Mouse (Mus musculus): ENCODE measurements at regions not wholly inside any gene's neighbourhood (a gene's known extent, or its start where the extent isn't known, plus 50 kb on each side); places are given as distances from the start of the nearest gene placed in this dataset.
A peak's percentile ranks its signal among the peaks of the same experiment; 100 is the strongest.

GRCm38 (mm10) chr8:53749263-53749662 lies 110.4 kb upstream of the Neil3 start:
- intact Hi-C loops (cut with DNase I) = no loop called here

GRCm38 (mm10) chr8:53769211-53769610 lies 130.3 kb upstream of the Neil3 start:
- intact Hi-C loops (cut with DNase I) = no loop called here
- DNase-seq (ENCODE audit: extremely low spot score in 1 of 2, low spot score in 2 of 2) = no peak

More at GRCm38 (mm10) chr8:53749263-53749662, 110.4 kb upstream of the Neil3 start:
- no peak for DNase-seq (ENCODE audit: extremely low spot score in 1 of 2, low spot score in 2 of 2)

- intact Hi-C loops (cut with DNase I) = no loop called here
- no peak for DNase-seq (ENCODE audit: extremely low spot score in 1 of 2, low spot score in 2 of 2)
These were observed 136.6 kb upstream of the Neil3 start for GRCm38 (mm10) chr8:53775511-53775910.

- no peak for DNase-seq (ENCODE audit: extremely low spot score in 1 of 2, low spot score in 2 of 2)
- intact Hi-C loops (cut with DNase I) = no loop called here
These were observed 142.0 kb upstream of the Neil3 start for GRCm38 (mm10) chr8:53780886-53781285.

GRCm38 (mm10) chr8:53781885-53782284 lies 143.0 kb upstream of the Neil3 start:
- intact Hi-C loops (cut with DNase I) = no loop called here
- no peak for DNase-seq (ENCODE audit: extremely low spot score in 1 of 2, low spot score in 2 of 2)

- intact Hi-C loops (cut with DNase I) = no loop called here
These were observed 149.3 kb upstream of the Neil3 start for GRCm38 (mm10) chr8:53788202-53788601.

GRCm38 (mm10) chr8:53821148-53821547 lies 182.3 kb upstream of the Neil3 start:
- no peak for DNase-seq (ENCODE audit: extremely low spot score in 1 of 2, low spot score in 2 of 2)
- intact Hi-C loops (cut with DNase I) = no loop called here

More at GRCm38 (mm10) chr8:53788202-53788601, 149.3 kb upstream of the Neil3 start:
- DNase-seq (ENCODE audit: extremely low spot score in 1 of 2, low spot score in 2 of 2) = no peak

GRCm38 (mm10) chr8:53827395-53827794 lies 188.5 kb upstream of the Neil3 start:
- intact Hi-C loops (cut with DNase I) = no loop called here
- DNase-seq (ENCODE audit: extremely low spot score in 1 of 2, low spot score in 2 of 2) = no peak

GRCm38 (mm10) chr8:53847821-53848220 lies 209.0 kb upstream of the Neil3 start:
- intact Hi-C loops (cut with DNase I) = no loop called here
- no peak for DNase-seq (ENCODE audit: extremely low spot score in 1 of 2, low spot score in 2 of 2)

- DNase-seq (ENCODE audit: extremely low spot score in 1 of 2, low spot score in 2 of 2) = no peak
- intact Hi-C loops (cut with DNase I) = no loop called here
These were observed 208.8 kb upstream of the Vegfc start for GRCm38 (mm10) chr8:53868567-53868966.

GRCm38 (mm10) chr8:53869997-53870596 lies 207.3 kb upstream of the Vegfc start:
- DNase-seq (ENCODE audit: extremely low spot score in 1 of 2, low spot score in 2 of 2) = no peak
- intact Hi-C loops (cut with DNase I) = loop anchor here (10.0 kb wide), 2 partner anchors 285 to 625 kb away; no protein-coding TSS in a partner anchor

- DNase-seq (ENCODE audit: extremely low spot score in 1 of 2, low spot score in 2 of 2) = no peak
- intact Hi-C loops (cut with DNase I) = loop anchor here (2.0 to 10.0 kb wide), 3 partner anchors 205 to 623 kb away; partner anchors contain the start of gene Vegfc
These were observed 205.3 kb upstream of the Vegfc start for GRCm38 (mm10) chr8:53872033-53872619.

GRCm38 (mm10) chr8:53878846-53879245 lies 198.6 kb upstream of the Vegfc start:
- intact Hi-C loops (cut with DNase I) = loop anchor here (10.0 kb wide), 2 partner anchors 276 to 616 kb away; no protein-coding TSS in a partner anchor

GRCm38 (mm10) chr8:53881551-53881950 lies 195.9 kb upstream of the Vegfc start:
- DNase-seq (ENCODE audit: extremely low spot score in 1 of 2, low spot score in 2 of 2) = no peak
- intact Hi-C loops (cut with DNase I) = no loop called here

More at GRCm38 (mm10) chr8:53878846-53879245, 198.6 kb upstream of the Vegfc start:
- no peak for DNase-seq (ENCODE audit: extremely low spot score in 1 of 2, low spot score in 2 of 2)

- intact Hi-C loops (cut with DNase I) = no loop called here
- DNase-seq (ENCODE audit: extremely low spot score in 1 of 2, low spot score in 2 of 2) = peak in 1 of 2 experiments; percentile 34
These were observed 185.1 kb upstream of the Vegfc start for GRCm38 (mm10) chr8:53892205-53892710.

- intact Hi-C loops (cut with DNase I) = no loop called here
- DNase-seq (ENCODE audit: extremely low spot score in 1 of 2, low spot score in 2 of 2) = peak in 1 of 2 experiments; percentile 36
These were observed 184.6 kb upstream of the Vegfc start for GRCm38 (mm10) chr8:53892770-53893169.

- intact Hi-C loops (cut with DNase I) = no loop called here
- DNase-seq (ENCODE audit: extremely low spot score in 1 of 2, low spot score in 2 of 2) = no peak
These were observed 155.1 kb upstream of the Vegfc start for GRCm38 (mm10) chr8:53922343-53922742.

- no peak for DNase-seq (ENCODE audit: extremely low spot score in 1 of 2, low spot score in 2 of 2)
- intact Hi-C loops (cut with DNase I) = no loop called here
These were observed 146.7 kb upstream of the Vegfc start for GRCm38 (mm10) chr8:53930685-53931084.

- intact Hi-C loops (cut with DNase I) = no loop called here
- DNase-seq (ENCODE audit: extremely low spot score in 1 of 2, low spot score in 2 of 2) = no peak
These were observed 139.0 kb upstream of the Vegfc start for GRCm38 (mm10) chr8:53938392-53938791.

- intact Hi-C loops (cut with DNase I) = no loop called here
- DNase-seq (ENCODE audit: extremely low spot score in 1 of 2, low spot score in 2 of 2) = no peak
These were observed 137.9 kb upstream of the Vegfc start for GRCm38 (mm10) chr8:53939519-53939918.

All from left cerebral cortex, postnatal 10 days (tissue).